Mouse (Mus musculus) thymus, postnatal 36 days (tissue): ENCODE results near the gene Spata45.

Experiments used
- DNase-seq, 2 experiments: peaks; one replicate each; pipeline ENCODE4 v3.0.0; 2022; ENCODE audit warnings: mixed read lengths in 2 of 2

The Spata45 gene

DNA sequence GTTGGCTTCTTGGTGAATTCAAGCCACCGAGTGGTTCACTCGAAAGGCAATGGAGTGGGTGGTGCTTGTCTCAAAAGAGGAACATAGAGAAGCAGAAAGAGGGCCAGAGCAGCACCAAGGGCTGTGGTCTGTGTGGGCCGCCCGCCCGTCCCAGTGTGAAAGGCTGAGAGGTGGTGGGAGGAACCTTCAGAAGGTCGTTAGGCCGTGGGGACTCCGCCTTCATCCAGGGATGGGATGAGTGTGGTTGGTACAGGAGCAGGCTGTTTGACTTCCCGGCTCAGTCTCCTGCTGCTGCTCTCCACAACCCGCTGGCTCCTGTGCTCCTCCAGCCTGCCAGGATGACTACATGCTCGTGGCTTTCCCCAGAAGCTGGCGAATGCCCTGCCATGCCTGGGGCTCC is 49.2 kb downstream of the Spata45 start:
- no peak for DNase-seq

DNA sequence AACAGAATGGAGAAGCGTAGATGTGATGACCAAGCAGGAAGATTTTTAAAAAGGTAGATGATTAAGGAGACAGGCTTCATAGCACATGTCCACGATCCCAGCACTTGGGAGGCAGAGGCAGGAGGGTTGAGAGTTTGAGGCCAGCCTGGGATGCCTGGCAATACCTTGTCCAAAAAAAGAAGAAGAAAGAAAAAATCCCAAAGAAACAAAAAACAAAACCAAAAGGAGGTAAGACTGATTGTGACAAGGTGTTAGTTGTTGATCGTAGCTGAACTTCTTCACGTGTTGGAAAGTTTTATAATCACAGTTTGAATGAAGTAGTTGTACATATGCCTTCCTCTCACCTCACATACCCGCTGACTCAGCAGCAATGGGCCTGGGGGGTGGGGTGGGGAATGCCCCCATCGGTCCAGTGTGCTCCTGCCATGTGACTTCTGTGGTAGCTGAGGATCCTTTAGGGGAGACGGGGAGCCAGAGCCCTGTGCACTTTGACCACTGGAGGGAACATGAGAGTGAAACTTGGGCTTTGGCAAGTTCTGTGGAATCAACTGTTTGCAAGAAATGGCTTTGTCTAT is 50.0 kb downstream of the Spata45 start:
- no peak for DNase-seq

GRCm38 (mm10) chr1:191086960-191087359 is 50.5 kb downstream of the Spata45 start:
- no peak for DNase-seq

GRCm38 (mm10) chr1:191087955-191088354 is 51.5 kb downstream of the Spata45 start:
- no peak for DNase-seq

DNA sequence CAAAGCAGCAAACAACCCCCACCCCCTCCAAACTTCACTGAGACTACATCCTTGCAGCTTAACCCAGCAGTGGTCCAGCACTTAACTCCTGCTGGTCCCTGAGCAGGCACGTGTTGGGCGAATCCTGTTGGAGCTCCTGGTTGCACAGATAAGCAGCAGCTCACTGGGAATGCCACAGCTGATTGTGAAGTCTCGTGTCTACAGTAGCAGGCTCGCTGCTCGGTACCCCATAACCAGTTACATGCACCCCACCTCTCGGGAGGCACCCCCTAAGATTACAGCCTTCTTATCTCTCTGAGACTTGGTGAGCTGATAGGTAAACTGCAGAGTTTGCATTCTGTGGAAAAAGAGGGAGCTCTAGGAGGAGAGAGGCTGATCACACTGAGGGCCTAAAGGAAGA is 52.9 kb downstream of the Spata45 start:
- no peak for DNase-seq

DNA sequence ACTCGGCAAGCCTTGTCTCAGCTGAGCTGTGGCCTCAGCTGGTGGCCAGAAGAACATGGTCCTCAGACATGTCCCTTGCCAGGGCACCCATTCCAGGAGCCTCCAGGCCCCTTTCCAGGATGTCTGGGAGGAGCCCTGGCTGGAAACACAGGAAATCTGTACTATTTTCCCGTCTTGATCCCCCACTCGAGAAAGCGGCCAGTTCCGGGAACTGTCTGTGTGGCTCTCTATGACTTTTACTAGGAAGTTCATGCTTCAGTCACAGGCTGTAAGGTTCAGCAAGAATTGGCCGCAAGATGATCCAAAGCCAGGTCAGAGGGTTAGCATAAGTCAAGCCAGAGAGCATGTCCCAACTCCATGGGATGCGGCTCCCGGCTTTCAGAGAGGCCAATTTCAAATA is 55.6 kb downstream of the Spata45 start:
- no peak for DNase-seq
